Mouse (Mus musculus): ENCODE data around the gene Hpgds. TPM values are rescaled to one million over a fixed set of nuclear protein-coding genes. Genes with fewer than 3 reads are reported as not detected.

Gene Hpgds
- polyA plus RNA-seq, 1 experiment from 2014 or later, result 5.0 TPM

DNA sequence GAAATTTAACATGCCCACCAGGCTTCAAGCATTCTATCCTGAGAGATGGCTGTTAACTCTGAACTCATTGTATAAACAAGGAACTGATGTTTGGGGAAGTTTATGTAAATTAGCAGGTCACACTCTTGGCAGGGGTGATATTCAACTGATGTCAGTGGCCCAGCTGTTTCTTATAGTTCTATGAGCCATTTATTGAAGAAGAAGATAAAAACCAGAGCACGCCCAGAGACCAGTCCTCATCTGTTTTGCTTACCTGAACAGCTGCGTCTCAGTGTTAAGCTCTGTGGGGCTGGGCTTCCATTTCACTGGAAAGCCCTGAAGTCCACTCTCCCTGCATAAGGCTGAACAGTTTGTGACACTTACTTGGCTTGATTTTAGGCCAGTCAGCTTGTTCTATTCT lies 6.9 kb downstream of the Hpgds start:
- WGBS, result 41% methylated on average over 2 of the region's 2 CpGs
- no peaks in the 10 kb centered on the region for H3K4me1 ChIP-seq
- H3K9me3 ChIP-seq (replicated peaks), result no peaks in the 10 kb centered on the region
- no peak overlapping the region for H3K4me3 ChIP-seq (replicated peaks)
- H3K36me3 ChIP-seq, result no peaks in the 10 kb centered on the region
- no peak overlapping the region for H3K4me2 ChIP-seq
- no peaks in the 10 kb centered on the region for H3K27me3 ChIP-seq (replicated peaks)
- H3K9ac ChIP-seq (replicated peaks), result no peak overlapping the region
- no peak for ATAC-seq (ENCODE audit: low FRiP score)
- H3K27ac ChIP-seq (replicated peaks), result no peak overlapping the region

- Histone ChIP-seq H3K27me3 (replicated peaks) (no peaks in the 10 kb centered on the region), H3K4me3 (replicated peaks) (no peak overlapping the region), H3K9me3 (replicated peaks) (no peaks in the 10 kb centered on the region), H3K9ac (replicated peaks) (no peak overlapping the region), H3K4me1 (no peaks in the 10 kb centered on the region), H3K36me3 (no peaks in the 10 kb centered on the region), H3K4me2 (no peak overlapping the region), H3K27ac (replicated peaks) (no peak overlapping the region)
- no peak for ATAC-seq (ENCODE audit: low FRiP score)
- 49% methylated on average over 6 of the region's 6 CpGs for WGBS
Observed at GRCm38 (mm10) chr6:65132376-65132775, 12.3 kb downstream of the Hpgds start.

DNA sequence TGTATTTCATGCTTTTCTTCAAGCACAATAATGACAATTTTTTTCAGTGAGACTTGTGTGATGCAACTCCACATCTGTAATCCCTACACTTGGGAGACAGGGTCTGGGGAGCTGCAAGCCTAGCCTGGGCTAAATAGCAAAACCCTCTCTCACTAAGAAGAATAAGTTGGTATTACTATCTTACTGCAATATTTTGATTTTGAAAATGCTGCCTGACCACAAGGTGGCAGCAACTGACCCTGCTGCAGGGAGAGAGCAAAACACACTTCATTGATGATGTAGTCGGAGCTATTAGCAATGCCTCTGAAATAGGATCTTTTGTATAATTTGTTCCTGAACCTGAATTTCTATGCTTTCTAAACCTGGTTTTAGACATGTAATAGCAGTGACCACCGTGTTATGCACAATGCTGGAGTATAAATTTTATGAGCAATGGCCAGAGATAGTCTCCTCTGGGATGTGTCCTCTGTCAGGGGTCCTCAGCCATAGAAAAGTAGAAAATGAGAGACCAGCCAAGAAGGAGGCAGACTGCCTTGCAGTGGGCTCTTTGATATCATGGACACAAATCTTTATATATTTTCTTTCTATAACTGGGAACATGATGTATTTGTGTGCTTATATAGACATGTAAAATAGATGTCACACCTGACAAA lies 18.5 kb downstream of the Hpgds start:
- Histone ChIP-seq H3K4me1 (no peaks in the 10 kb centered on the region), H3K9me3 (replicated peaks) (no peaks in the 10 kb centered on the region), H3K4me2 (no peak overlapping the region), H3K36me3 (no peaks in the 10 kb centered on the region), H3K9ac (replicated peaks) (no peak overlapping the region), H3K4me3 (replicated peaks) (no peak overlapping the region), H3K27ac (replicated peaks) (no peak overlapping the region), H3K27me3 (replicated peaks) (no peaks in the 10 kb centered on the region)
- whole genome bisulfite sequencing, result 18% methylated on average over 2 of the region's 2 CpGs
- peak; percentile 67 for ATAC-seq (ENCODE audit: low FRiP score)

- Histone ChIP-seq H3K4me3 (replicated peaks) (no peak overlapping the region), H3K9ac (replicated peaks) (no peak overlapping the region), H3K36me3 (peaks cover 32% of the 10 kb centered on the region), H3K4me1 (no peaks in the 10 kb centered on the region), H3K27me3 (replicated peaks) (no peaks in the 10 kb centered on the region), H3K27ac (replicated peaks) (peak overlapping the region; percentile 13; the same call in 1 of the 2 replicates), H3K4me2 (no peak overlapping the region), H3K9me3 (replicated peaks) (no peaks in the 10 kb centered on the region)
- 86% methylated on average over 1 of the region's 1 CpGs for WGBS
- peak; percentile 40; the same call in 1 of the 2 replicates for ATAC-seq (ENCODE audit: low FRiP score)
Observed at GRCm38 (mm10) chr6:65117540-65117939, 27.2 kb downstream of the Hpgds start.

- Histone ChIP-seq H3K27me3 (replicated peaks) (no peaks in the 10 kb centered on the region), H3K9ac (replicated peaks) (no peak overlapping the region), H3K4me2 (no peak overlapping the region), H3K36me3 (peaks cover 35% of the 10 kb centered on the region), H3K4me3 (replicated peaks) (no peak overlapping the region), H3K27ac (replicated peaks) (no peak overlapping the region), H3K9me3 (replicated peaks) (no peaks in the 10 kb centered on the region), H3K4me1 (no peaks in the 10 kb centered on the region)
- no peak for ATAC-seq (ENCODE audit: low FRiP score)
- 84% methylated on average over 2 of the region's 2 CpGs for WGBS
Observed at GRCm38 (mm10) chr6:65114902-65115301, 29.8 kb downstream of the Hpgds start.

GRCm38 (mm10) chr6:65079139-65079538 lies 65.6 kb downstream of the Hpgds start:
- Histone ChIP-seq H3K27me3 (replicated peaks) (no peaks in the 10 kb centered on the region), H3K4me1 (no peaks in the 10 kb centered on the region), H3K9me3 (replicated peaks) (no peaks in the 10 kb centered on the region), H3K36me3 (peaks cover 27% of the 10 kb centered on the region), H3K27ac (replicated peaks) (no peak overlapping the region), H3K4me2 (no peak overlapping the region), H3K4me3 (replicated peaks) (no peak overlapping the region), H3K9ac (replicated peaks) (no peak overlapping the region)
- no peak for ATAC-seq (ENCODE audit: low FRiP score)
- 94% methylated on average over 1 of the region's 1 CpGs for WGBS

GRCm38 (mm10) chr6:65075201-65075600 lies 69.5 kb downstream of the Hpgds start:
- H3K27ac ChIP-seq (replicated peaks), result no peak overlapping the region
- H3K4me3 ChIP-seq (replicated peaks), result no peak overlapping the region
- no peaks in the 10 kb centered on the region for H3K4me1 ChIP-seq
- H3K4me2 ChIP-seq, result no peak overlapping the region
- no peaks in the 10 kb centered on the region for H3K9me3 ChIP-seq (replicated peaks)
- no peak for ATAC-seq (ENCODE audit: low FRiP score)
- H3K9ac ChIP-seq (replicated peaks), result no peak overlapping the region
- WGBS, result 73% methylated on average over 2 of the region's 2 CpGs
- peaks cover 55% of the 10 kb centered on the region for H3K36me3 ChIP-seq
- H3K27me3 ChIP-seq (replicated peaks), result no peaks in the 10 kb centered on the region

Other genes with a start within 250 kb of the Hpgds start
- gene Smarcad1, start 102.3 kb downstream of the Hpgds start, polyA plus RNA-seq (2015; fragmentation: Nextera tagmentation; extraction: Ambion mirVana), result 46.2 and 48.2 TPM in 2 replicates
- 0.63 and 1.4 TPM in 2 replicates for gene C130060K24Rik, start 236.2 kb upstream of the Hpgds start, polyA plus RNA-seq (2015; fragmentation: Nextera tagmentation; extraction: Ambion mirVana)

All from neural tube, embryonic 15.5 days (tissue).